Mouse (Mus musculus) gastrocnemius, postnatal 14 days (tissue): ENCODE data around the gene Rab26. TPM values are rescaled to one million over a fixed set of nuclear protein-coding genes. Genes with fewer than 3 reads are reported as not detected.

Experiments used
- DNase-seq: peaks from one replicate; pipeline ENCODE4 v3.0.0; 2021; ENCODE audit warnings: mixed read lengths
- intact Hi-C: fragments of 180-260 bp; cut with DNase I; formaldehyde crosslinking; loops from one replicate; pipeline ENCODE4 v1.15.1; 2025; ENCODE audit warnings: low total_unique reads
- total RNA-seq, 2 experiments: library from RNA; stranded (reverse); gene quantifications; 2 replicates each; pipeline ENCODE4 v1.2.3; 2021

Rab26 gene
- total RNA-seq, 2 experiments from 2014 or later = 0.21 to 0.27 TPM

DNA sequence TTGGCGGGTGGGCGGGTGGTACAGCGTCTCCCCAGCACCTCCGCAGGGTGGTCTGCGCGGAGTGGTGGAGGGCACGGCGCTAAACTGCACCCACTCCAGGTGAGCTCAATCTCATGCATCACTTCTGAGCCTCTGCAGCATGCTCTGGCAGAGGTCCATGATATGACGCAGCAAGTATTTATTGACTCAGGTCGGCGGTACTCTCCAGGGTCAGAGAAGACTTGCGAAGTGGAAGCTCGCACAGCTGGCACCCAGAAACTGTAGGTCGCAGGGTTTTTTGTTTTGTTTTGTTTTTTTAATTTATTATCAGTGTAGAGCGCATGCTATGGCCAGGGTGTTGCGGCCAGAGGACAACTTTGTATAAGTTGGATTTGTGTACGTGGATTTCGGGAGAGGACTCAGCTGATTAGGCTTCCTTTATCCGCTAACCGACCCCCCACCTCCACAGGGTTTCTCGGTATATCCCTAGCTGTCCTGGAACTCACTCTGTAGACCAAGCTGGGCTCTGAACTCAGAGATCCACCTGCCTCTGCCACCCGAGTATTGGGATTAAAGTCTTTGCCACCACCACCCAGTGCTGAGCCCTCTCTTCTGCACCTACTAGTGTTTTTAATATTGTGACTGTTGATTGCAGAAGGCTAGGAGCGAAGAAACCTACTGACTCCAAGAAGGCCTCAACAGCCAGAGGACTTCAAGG is 15.1 kb upstream of the Rab26 start:
- no peak for DNase-seq
- intact Hi-C loops = no loop called here

DNA sequence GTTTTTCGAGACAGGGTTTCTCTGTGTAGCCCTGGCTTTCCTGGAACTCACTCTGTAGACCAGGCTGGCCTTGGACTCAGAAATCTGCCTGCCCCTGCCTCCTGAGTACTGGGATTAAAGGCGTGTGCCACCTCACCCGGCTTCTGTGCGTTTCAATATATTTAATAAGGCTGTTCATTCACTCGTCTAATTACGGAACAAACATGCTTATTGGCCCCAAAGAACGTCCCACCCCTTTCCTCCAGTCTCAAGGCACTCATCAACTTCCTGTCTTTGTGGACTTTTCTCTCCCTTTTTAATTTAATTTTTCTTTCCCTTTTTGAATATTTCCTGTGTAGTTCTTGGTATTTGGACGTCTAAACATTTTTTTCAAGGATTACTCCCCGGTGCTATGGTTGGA is 14.4 kb upstream of the Rab26 start:
- DNase-seq = no peak
- intact Hi-C loops = no loop called here

DNA sequence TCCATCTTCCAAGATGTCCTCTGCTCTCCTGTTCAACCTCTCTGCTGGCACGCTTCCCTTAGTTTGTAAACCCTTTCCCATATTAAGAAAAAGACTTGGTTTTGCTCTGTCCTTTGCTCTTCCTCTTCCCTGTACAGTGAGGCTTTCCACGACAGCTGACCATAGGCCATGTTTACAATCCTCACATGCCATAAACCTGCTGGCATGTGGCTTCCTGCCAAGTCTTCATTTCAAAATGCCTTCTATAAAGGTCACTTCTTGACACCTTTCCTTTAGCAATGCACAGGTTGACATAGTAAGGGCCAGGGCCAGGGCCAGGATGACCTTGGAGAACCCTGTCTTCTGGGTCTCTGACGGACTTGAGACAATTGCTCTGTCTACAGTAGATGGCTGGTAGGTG is 12.2 kb upstream of the Rab26 start:
- intact Hi-C loops = no loop called here
- no peak for DNase-seq

DNA sequence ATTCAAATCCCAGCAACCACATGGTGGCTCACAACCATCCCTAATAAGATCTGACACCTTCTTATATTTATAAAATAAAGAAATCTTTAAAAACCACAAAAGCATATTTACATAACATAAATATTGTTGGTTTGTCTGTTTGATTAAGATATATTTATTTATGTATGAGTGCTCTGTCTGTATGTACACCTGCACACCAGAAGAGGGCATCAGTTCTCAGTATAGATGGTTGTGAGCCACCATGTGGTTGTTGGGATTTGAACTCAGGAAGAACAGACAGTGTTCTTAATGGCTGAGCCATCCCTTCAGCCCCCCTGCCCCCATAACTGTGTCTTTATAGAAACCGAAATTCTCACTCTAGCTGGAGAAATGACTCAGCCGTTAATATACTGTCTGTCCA is 11.2 kb upstream of the Rab26 start:
- DNase-seq = no peak
- intact Hi-C loops = no loop called here

DNA sequence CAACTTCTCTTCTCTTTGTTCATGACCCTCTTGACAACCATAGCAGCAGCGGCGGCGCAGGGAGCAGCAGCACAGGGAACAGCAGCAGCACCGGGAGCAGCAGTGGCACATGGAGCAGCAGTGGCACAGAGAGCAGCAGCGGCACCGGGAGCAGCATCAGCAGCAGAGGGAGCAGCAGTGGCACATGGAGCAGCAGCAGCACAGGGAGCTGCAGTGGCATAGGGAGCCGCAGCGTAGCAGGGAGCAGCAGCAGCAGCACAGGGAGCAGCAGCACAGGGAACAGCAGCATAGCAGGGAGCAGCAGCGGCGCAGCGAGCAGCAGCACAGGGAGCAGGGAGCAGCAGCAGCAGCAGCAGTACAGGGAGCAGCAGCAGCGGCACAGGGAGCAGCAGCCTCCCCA is 10.6 kb upstream of the Rab26 start:
- intact Hi-C loops = no loop called here
- no peak for DNase-seq

DNA sequence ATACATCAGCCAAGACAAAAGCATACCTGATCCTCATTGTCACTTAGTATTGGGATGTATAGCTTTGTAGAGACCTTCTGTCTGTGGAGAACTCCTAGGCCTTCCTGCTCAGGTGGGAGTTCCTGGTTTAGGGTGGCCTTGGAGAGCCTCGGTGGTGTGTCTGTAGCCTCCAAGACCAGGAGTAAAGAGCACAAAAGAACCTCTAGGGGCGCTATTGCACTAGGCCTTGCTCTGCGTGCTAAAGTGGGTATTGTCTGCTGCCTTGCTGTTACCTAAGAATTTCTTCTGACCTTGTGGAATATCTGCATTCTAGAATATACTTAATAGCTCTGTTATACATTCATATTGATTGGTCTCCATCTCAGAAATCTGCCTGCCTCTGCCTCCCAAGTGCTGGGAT is 6.4 kb upstream of the Rab26 start:
- DNase-seq = no peak
- intact Hi-C loops = no loop called here

DNA sequence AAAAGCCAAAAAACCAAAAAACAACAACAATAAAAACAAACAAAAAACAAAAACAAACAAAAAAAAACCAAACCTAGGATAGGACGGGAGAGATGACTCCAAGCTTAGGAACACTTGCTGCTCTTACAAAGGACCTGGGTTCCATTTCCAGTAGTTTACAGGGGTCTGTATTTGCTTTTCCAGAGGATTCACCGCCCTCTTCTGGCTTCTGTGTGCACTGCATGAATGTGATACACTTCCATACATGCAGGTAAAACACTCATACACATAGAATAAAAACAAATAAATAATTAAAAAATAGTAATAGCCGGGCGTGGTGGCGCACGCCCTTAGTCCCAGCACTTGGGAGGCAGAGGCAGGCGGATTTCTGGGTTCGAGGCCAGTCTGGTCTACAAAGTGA is 4.9 kb upstream of the Rab26 start:
- intact Hi-C loops = no loop called here

DNA sequence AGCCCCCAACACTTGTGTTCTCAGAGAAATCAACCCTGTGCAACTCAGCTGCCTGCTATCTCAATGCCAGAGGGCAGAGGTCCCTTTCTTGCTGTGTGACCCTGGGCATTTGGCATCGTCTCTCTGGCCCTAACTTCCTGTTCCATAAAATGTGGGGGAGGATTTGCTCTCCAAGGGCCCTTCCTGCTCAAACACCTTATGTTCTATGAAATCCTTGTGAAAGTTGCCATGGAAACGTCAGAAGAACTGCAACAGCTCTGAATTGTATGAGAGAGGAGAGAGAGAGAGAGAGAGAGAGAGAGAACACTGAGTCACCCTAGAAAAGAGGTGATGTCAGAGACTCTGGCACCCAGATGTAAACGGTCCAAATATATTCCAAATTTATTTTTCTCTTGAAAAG is 3.5 kb upstream of the Rab26 start:
- intact Hi-C loops = no loop called here
- no peak for DNase-seq

More for the DNA sequence above, 4.9 kb upstream of the Rab26 start:
- DNase-seq = peak; percentile 23

DNA sequence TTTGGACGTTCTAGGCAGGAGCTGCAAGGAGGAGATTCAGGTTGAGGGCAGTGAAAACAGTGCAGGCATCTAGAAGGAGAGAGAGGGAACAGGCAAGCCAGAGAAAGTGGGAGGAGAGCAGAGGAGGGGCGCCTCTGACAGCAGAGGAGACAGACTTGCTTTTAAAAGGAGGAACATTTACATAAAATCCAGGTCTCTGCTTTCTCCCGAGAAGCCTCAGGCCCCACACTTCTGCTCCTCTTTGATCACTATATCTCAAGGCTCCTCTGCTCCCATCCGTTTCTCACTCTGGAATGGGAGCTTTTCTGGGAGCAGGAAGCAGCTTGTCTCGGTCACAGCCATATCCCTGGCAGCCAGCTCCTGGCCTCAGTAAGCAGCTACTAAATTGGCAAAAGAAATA is 1.3 kb upstream of the Rab26 start:
- intact Hi-C loops = no loop called here
- DNase-seq = no peak

DNA sequence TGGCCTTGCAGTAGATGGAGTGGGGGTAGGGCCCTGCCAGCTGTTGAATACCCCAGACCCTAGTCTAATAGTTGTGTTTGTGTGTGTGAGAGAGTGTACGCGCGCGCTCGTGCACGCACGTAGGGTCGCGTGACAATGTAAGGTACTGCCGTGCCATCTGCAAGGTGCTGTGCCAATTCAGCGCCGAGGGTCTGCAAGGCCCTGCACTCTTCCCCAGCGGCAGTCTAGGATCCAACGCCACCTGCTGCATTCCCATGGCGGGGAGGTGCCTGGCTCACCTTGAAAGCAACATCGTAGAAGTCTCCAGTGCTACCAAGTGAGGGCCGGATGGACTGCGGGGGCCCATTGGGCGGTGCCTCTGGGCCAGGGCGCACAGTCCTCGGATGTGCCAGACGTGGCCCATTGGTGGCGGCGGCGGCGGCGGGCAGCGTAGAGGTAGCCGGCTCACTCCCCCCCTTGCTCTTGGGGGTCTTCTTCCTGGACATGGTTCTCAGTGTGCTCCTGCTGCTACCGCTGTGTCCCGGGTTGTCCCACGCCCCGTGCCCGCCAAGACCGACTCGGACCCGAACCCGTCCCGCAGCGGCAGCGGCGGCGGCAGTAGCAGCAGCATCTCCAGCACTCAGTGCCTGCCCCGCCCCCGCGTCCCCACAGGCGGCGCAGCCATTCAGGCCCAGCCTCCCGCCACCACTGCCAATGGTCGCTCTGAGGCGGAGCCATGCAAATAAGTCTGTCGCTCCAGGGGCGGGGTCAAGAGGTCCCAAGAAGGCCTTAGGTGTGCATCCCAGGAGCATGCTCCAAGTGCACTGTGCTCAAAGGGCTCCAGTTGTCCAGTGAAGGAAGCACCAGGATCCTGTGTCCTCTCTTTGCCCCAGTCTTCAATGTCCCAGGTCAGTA is 664 bp downstream of the Rab26 start:
- peak; percentile 87 for DNase-seq
- intact Hi-C loops = loop anchor here (5.0 kb wide), 1 partner anchor 119 kb away; the partner anchor contains the start of gene Slc9a3r2

DNA sequence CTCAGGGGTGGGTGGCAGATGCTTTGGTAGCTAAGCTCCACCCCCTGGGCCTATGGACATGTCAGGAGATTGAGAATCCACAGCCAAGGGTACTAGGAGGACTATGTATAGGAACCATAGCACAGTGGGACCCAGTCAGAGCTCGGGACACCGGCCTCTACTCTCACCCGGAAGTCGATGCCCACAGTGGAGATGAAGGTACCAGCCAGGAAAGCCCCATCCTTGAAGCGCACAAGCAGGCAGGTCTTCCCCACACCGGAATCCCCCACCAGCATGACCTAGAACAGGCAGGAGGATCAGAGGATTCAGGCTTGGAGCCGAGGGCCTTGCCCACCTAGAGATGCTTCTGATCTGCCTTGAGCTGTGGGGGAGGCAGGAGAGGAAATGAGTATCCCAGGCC is 2.0 kb downstream of the Rab26 start:
- intact Hi-C loops = loop anchor here (5.0 kb wide), 1 partner anchor 120 kb away; the partner anchor contains the start of gene Slc9a3r2
- no peak for DNase-seq

DNA sequence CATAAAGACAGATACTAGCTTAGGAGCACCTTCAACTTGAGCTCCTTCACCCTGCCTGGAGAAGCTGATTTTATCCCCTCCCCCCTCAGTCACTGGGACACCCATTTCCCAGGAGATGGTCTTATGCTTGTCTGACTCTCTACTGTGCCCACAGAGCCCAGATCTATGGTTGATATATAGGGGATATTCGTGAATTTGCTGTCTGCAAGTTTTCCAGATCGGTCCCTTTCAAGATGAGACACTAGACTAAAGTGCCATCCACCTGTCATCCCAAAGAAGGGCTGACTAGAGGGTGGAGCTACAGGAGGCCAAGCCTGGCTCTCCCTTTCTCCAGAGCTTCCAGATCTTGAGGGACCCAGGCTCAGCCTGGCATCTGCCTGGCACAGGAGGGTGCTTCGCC is 2.9 kb downstream of the Rab26 start:
- DNase-seq = no peak
- intact Hi-C loops = loop anchor here (5.0 kb wide), 1 partner anchor 121 kb away; the partner anchor contains the start of gene Slc9a3r2

DNA sequence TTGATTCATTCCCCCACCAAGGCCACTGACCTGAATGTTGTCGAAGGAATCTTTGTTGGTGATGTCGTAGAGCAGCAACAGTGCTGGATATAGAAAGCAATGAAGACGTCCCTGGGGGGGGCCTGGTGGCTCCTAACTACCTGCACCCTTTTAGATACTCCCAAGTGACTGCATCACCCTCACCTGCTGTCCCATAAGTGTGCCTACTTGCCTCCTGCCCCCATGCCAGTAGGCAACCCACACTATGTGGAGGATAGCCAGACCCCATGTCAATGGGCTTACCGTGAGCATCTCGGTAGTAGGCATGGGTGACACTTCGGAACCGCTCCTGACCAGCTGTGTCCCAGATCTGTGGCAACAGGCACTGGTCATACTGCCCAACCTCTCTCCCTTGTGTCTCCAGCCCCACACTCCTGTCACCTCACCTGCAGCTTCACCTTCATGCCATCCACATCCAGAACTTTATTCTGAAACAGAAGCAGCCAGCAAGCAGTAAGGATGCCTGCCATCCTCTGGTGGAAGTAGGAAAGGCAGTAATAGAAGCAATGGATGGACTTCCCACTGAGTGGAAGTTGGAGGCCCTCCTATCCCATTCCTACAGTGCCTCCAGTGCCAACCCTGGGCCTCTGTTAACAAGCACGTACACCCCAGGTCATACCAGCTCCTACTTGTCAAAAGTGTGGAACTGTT is 3.5 kb downstream of the Rab26 start:
- no peak for DNase-seq
- intact Hi-C loops = loop anchor here (5.0 kb wide), 1 partner anchor 122 kb away; the partner anchor contains the start of gene Slc9a3r2

DNA sequence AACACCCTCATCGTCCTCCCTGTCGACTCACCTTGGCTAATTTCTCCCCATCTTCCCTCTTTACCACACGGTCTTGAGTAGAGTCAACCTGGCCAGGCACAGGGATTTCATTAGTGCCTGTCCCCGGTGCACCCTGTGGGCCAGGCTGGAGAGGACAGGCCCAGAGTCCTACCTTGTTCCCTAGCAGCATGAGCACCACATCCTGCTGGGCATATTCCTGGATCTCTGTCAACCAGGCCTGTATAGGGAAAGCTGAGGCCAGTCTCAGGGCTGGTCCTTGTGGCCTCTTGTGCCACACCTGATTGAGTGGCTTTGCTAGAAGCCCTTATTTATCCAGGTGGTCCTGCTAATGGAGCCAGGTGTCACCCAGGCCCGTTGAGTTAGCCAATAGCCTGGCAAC is 4.1 kb downstream of the Rab26 start:
- intact Hi-C loops = loop anchor here (5.0 kb wide), 2 partner anchors 43 to 122 kb away; partner anchors contain the start of genes Caskin1 and Slc9a3r2
- no peak for DNase-seq

DNA sequence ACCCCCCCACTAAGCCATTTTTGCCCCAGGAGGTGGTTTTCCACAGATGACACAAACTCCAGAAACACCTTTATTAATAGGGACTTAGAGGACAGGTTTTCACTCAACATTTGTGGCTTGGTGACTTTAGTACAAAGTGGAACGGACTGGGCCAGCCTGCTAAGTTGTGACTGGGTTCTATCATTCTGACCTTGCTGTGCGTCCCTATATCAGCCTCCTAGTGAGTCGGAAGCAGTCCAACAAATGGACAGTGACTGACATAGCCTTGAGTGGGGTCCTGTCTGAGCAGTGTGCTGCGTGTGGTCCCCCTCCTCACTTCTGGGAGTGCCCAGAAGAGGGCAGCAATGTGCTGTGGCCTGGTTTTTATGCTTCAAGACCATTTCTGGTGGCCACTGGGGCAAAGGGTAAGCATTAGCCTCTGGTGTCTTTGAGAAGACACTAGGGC is 5.0 kb downstream of the Rab26 start:
- intact Hi-C loops = loop anchor here (5.0 kb wide), 1 partner anchor 42 kb away; the partner anchor contains the start of gene Caskin1
- DNase-seq = peak; percentile 44

DNA sequence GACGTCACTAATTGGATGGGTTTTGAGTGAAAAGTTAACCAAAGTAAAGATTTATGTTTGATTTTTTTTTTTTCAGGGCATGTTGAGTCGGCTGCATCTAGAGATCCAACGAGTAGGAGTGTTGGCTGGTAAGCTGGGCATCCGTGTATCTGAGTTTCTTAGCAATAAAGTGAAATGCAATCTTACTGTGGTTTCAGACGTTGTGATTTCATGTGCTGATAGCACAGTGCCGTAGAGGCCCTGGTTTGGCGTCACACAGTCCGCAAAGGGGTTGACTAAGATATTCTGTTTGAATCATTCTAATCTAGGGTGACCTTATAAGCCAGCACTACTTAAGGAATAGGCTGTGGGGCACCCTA is 5.5 kb downstream of the Rab26 start:
- intact Hi-C loops = loop anchor here (5.0 kb wide), 1 partner anchor 41 kb away; the partner anchor contains the start of gene Caskin1
- no peak for DNase-seq

DNA sequence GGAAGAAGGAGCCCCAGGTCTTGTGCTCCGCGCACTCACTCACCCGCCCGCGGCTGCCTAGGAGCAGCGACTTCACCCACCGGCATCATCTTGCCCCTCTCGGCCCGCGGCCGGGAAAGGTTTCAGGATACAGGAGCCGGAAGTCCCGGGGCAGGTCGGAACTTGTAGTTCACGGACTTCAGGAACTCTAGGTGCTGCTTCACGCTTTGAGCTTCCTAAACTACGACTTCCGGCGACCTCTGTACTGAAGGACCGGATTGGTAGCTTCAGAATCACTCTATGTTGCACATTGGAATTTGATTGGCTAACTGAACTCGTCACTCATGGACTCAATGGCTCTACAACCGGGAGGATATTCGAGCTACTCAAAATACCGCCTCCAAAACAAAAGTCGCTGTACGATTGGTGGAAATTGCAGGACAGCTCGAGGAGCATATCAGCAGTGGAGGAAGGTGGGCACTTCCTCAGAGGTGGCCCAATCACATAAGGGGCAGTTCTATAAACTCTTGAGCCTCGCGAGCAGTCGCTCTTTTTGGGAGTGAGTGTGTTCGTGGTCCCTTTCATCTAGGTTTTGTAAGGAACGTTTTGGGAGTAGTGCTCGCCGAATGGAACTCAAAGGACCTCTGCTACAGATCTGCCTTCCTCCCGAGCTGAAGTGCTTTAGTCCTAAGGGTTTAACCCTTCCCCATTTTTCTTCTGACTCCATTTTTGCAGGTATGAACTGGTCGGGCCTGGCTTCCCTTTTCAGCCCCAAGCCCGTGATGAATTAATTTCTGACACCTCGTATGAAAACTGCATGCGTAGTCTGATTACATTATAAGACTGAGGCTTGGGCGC is 6.1 kb downstream of the Rab26 start, which contains the start of gene Traf7:
TSS of gene Traf7 (minus strand) at position 216 of the 837 bp plus-strand sequence.
- intact Hi-C loops = loop anchor here (5.0 kb wide), 1 partner anchor 41 kb away; the partner anchor contains the start of gene Caskin1
- peak; percentile 93 for DNase-seq

DNA sequence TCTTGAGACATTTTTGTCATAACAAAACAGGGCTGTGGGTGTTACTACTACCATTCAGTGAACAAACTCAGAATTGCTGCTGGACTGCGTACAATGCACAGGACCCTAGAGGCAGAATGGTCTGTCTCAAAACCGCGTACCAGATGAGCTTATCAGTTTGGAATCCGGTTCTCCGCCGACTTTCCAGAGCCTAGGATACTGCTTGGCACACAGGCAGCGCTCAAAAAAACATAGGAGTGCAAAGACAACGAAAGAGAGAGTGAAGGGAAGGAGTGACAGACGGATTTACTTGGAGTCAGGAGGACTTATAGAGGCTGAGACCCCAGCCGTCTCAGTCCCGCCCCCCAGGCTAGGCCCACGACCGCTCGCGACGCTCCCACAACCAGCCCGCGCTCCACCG is 6.7 kb downstream of the Rab26 start:
- intact Hi-C loops = loop anchor here (5.0 kb wide), 1 partner anchor 40 kb away; the partner anchor contains the start of gene Caskin1
- DNase-seq = no peak

DNA sequence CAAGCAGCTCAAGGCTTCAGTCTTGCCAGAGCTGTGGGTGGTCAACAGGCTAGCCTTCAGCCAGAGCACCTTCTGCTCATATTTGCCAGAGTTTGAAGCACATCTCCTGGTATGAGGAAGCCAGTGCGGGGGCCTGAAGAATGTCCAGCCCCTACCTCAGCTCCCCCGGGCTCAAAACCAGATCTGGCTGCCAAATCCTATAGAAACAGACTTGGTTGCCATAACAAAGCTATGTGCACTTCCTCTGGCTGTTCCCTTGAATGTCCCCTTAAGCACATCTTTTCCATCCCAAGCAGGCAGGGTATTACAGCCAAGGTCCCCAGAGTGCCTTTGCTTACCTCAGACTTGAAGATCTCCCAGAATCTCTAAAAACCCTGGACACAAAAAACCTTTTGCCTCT is 9.3 kb downstream of the Rab26 start:
- intact Hi-C loops = loop anchor here (5.0 kb wide), 1 partner anchor 37 kb away; the partner anchor contains the start of gene Caskin1
- DNase-seq = no peak
